Mouse (Mus musculus): ENCODE data around the gene Rfx8. TPM values are rescaled to one million over a fixed set of nuclear protein-coding genes. Genes with fewer than 3 reads are reported as not detected.

Rfx8 gene
- total RNA-seq (2021), result under 1 TPM; 0.25 to 0.45 TPM
- long read RNA-seq, experiment 1, partial matches to known transcripts, result 0 of 1 reads
- long read RNA-seq, experiment 1, other reads (novel, unspliced or antisense), result 1 of 1 reads
- long read RNA-seq, experiment 2, result 0 reads

DNA sequence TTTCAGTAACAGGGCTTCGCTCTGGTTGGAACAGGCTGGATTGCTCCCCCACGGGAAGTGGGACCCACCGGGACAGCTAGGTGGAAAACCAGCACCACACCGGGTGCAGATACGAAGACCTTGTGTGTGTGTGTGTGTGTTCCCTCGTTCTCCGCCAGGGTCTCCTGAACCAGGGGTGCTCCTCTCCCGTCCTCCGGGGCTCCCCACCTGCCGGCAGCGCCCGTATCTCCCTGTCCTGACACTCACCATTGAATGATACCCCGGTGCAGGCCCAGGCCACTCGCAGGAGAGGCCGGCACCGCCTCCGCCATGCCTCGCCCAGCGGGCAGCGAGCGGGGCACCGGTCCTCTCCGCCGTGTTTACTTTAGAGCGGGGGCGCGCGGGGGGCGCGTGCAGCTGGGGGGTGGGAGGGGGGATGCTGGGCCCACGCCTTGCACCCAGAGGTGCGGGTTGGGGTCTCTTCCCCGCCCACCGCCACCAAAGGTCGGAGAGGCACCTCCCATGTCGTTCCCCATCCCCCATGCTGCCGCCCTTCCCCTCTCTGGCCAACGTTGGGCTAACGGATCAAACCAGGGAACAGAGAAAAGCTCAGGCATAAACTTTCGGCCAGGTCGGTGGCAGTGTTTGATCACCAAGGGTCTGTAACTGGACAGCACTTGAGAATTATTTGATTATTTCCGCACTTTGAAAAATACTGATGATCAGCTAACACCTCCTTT is at the start of gene Rfx8:
Gene Rfx8, minus strand, starts transcription at position 366 of the 719 bp plus-strand sequence.
- peak; percentile 36 for DNase-seq

DNA sequence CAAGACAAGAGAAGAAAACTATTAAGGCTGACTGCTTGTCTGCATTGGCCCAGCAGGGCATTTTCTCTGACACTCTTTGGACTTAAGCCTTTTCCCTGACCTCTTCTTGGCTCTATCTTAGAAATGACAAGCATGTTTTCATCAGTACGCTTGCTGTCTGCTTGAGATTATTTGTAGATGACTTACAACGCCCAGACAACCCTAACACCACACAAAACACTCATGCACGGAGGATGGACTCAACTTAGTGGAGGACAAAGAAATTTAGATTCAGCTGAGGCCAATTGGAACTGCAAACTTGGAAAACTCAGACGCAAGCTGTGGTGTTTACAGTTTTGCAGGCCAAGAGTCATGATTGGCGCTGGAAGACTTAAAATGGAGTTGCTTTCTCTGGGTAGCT is 49.6 kb upstream of the Rfx8 start:
- DNase-seq, result no peak

DNA sequence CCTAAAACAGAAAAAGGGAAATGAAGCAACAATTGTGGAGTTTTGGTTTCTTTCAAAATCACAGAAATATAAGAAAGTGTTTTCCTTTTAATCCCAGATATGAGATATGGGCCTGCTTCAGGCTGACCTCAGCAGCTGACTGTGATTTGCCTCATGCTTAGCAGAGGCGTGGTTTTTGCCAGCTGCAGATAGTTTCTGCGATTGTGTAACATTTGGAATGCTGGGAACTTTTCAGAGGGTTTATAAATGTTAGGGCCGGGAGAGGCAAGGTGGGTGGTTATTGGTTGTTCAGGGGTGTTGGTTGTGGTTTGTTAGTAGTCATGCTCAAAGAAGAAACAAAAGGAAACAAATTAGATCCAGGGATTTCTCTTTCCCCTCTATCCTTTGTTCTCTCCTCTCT is 47.2 kb upstream of the Rfx8 start:
- no peak for DNase-seq

DNA sequence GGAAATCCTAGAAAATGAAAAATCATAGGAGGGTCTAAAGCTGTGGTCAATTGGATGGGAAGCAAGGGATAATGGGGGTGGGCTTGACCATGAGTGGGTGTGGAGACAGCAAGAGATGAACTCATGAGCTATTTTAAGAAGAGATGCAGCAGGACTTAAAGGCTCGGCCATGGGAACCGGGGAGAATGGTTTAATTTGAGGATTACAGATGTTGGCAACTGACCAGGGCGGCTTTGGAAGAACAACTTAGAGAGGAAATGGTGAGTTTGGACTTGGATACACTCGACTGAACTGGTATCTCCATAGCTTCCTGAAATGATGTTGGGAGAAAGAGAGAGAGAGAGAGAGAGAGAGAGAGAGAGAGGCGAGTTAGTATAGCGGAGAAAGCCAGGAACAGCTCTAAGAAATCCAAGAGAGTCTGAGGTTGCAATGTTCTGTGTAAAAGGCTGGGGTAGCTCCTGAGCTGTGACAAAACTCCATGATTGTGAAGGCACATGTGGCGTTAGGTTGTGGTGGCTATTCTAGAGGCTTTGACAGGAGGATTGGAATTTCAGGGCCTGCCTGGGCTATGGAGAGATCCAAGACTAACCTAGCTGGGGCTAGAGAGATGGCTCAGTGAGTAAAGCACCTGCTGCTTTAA is 45.2 kb upstream of the Rfx8 start:
- DNase-seq, result peak; percentile 51

DNA sequence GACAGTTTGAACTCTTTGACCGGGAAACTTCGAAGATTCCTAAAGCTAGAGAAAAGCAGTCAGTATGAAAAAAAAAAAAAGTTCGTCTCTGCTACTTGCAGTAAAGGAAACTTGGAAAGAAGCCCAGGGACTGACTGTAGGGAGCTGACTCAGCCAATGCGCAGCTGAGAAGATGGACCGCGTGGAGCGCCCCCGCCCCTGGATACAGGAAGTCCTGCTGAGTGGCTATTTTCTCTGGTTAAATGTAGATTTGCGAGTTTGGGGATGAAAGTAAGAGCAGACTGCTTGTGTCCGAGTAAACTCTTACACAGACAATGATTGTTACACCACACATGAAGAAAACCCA is 41.2 kb upstream of the Rfx8 start:
- peak; percentile 68 for DNase-seq

DNA sequence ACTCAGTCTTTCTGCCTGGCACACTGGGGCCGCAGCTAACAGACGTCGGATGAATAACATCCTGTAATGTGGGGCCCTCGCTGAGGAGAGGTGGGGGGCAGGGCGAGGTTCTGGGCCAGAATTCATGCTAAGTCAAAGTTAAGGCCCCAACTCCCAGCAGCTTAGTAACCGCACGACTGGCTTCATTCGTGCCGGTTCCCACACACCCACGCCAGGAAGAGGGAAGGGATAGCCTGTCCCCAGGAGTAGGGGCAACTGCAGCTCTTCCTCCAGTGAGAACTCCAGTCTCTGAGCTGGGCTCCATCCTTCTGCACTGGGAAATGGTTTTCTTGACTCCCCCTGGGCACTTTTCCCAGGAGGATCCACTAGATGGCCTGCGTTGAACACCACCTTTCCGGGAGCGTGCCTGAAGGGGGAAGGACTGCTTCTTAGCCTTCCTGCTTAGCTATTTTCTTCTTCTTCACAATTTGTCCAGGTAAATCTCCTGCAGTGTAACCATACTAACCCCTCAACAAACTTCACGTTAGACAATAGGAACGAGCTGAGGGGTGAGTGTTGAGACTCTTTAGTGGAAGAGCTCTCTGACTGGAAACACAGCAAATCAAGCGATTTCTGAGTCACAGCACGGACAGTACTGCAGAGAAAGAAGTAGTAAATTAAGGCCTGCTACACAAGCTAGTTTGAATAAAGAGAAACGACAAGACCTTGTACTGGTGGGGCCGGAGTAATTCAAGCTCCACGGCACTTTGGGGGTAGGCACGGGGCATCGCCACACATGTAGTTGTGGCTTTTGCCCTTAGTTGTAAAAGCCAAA is 40.6 kb upstream of the Rfx8 start:
- peak; percentile 42 for DNase-seq

DNA sequence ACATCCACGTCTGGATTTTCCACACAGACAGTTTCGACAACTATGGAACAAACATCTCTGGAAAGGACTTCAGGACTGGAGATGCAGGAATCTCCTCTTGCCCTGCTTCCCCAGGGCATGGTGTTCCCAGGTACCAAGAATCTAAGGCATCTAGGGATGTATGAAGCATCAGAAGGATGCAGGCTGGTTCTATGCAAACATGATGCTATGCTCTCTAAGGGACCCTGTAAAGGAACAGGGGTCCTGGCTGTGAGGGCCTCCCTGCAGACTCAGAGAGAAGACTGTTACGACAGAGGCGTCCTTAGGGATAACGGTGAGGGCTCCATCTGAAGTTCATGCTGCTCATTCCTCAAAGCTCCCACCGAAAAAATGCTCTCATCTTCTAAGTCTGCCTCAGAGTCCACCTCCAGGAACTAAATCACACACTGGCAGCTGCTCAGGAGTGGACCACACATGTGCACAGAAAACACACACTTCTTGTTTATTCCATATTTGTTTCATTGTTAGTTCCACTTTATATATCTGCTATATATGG is 39.5 kb upstream of the Rfx8 start:
- no peak for DNase-seq

DNA sequence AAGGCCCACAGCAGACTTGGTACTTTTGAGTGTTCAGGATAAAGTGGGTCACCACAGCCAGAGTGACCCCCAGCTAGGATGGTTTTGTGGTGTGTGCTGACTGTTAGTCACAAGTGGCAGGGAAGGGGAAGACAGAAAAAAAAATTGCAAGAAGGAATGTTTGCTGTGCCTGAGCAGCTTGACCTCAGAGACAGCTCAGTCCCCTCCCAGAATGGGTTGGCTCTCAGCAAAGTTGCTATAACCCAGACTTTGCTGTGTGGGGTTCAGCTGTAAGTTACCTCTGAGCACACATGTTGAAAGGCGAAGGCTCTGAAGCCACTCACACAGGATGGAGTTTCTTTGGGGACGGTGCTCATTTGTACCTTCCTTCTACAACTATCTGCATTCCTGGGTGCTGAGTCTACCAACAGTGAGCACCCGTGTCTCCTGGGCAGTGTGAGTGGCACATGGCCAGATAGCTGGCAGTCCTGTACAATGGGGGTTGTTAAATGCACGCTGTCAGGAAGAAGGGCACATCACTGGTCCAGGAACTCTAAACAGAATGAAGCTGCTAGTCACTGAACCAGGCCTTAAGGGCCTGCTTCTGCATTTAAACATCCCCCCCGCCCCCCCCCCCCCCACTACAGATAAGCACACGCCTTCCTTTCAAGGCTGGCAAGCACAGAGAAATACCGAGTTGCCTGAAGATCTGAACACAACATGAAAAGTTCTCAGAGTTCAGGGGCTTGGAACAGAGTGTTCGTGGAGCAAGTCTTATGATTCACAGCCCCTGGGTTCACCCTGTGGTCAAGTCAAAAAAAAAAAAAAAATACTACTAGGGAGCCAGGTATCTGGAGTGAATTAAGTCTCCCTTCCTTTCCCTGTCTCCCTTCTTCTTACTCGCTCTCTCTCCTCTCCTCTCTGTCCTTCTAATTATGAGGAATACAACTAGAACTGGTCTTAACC is 38.7 kb upstream of the Rfx8 start:
- no peak for DNase-seq

DNA sequence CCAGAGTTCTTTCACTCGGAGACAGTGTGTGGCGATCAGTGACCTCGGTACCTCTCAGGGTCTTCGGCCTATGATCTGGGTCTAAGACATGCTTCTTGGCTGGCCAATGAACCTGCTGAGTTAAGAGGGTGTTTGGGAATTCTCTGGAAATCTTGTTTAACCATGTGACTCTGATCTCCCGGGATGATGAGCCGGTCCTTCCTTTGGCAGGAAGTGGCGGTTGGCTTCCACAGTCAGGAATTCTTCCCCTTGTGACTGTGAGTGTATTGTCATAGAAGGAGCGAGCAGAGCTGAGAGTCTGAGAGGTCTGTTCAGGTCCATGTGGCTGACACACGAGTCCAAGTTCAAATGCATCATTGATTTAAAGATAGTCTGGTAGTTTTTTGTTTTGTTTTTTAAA is 37.4 kb upstream of the Rfx8 start:
- DNase-seq, result peak; percentile 42

DNA sequence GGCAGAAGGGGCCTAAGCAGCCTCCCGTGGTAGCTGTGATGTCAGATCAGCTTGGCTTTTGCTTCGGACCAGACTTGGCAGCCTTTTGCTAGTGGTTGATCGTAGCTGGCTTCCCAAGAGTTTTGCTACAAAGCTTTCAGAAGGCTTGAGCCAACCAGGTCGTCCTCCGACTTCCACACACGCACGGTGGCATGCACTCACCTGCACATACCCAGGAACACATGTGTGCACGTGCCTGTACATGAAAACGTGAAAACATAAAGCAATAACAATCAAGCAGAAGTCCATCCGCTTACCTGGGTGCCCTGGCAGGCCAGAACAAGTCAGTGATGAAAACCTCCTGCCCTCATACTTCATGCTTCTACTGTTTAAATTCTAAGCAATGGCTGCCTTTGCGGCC is 36.2 kb upstream of the Rfx8 start:
- no peak for DNase-seq

DNA sequence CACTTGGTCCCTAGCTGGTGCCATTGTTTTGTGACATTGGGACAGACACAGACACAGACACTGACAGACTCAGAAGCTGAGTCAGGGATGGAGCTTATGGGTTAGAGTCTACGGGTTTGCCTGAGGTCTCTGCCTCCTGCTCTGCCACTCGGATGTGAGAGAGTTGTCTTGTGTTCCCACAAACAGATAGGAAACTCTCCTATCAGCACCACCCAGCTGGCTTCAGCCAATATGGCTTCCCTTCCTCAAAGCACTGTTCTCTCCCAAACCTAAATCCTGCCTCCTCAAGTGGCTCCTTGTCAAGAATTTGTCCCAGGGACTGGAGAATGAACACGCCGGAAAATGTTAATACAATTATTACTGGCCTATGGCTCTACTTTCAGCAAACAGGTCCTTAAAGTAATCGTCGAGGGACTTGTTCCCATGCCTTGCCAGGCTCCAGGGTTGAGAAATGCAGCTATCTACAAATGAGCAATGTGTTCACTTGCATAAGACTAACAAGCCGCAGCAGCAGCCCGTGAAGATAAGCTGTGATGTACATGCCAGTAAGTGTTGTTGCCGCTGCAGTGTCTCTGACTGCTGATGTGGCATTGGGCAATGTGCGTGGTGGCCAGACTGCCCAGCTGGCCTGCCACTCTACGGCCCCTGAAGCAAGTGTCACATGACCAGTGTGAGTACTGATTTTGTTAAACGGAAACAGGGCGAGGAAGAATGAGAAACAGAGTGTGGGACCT is 33.6 kb upstream of the Rfx8 start:
- DNase-seq, result no peak

DNA sequence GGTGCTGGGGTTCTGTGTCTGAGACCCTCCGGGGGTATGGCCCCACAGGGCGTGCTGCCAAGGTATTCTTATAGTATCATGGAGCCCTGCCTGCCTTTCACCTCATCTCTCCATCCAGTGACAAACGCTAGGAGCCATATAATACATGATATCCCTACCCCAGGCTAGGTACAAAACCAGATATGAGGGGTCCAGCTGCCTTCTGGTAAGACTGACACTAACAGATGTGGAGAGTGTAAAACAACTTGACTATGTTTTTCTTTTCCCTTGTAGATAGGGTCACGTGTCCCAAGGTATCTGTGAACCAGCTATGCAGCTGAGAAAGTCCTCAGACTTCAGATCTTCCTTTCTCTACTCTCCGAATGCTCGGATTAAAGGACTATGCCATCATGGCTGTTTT is 30.7 kb upstream of the Rfx8 start:
- DNase-seq, result no peak

DNA sequence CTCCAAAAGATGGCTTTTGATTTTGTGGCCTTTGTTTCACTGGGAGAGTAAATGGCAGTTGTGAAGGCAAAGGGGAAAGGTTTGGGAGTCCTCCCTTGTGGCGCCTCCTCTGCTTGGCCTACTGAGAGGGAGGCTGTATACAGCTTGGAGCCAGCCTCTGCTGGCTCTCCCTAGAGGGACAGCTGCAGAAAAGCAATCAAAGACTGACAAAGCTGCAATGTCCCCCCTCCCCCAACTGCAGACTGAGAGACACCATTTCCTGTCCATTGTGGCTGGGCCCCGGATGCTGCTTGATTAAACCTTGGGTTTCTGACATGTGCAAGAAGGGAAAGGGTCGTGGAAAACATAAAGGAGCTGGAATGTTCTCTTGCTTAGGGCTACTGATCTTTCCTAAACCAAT is 28.9 kb upstream of the Rfx8 start:
- no peak for DNase-seq

DNA sequence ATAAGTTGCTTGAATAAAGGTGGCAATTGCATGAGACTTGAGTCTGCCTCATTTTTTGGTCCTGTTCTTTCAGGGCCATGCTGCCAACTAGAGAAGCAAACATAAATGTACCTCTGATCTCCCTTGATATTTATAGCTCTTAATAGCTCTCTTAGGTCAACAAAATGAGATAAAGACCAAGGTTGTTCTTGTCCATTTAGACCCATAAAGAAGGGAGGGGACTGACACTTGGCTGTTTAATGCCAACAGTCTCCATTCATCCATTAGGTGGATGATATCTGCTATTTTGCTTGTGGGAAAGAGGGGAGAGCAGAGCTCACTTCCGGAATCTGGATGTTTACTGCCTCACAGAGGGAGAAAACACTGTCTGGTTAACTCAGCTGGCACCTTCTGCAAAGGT is 28.4 kb upstream of the Rfx8 start:
- no peak for DNase-seq

DNA sequence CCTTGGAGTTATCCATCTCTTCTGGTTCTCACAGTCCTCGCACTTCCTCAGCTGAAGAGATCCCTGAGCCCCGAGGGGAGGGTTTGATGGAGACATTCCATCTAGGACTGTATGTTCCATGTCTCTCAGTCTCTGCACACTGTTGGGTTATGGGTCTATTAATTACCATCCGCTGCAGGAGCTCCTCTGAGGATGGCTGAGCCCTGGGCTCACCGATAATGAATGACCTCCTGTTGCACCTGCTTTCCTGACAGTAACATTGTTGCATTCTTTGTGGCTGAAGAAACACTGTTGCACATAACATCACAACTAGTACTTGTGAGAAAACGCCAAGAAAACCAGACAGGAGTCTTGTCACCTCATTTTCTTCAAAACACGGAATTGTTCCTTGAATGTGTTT is 27.9 kb upstream of the Rfx8 start:
- no peak for DNase-seq

DNA sequence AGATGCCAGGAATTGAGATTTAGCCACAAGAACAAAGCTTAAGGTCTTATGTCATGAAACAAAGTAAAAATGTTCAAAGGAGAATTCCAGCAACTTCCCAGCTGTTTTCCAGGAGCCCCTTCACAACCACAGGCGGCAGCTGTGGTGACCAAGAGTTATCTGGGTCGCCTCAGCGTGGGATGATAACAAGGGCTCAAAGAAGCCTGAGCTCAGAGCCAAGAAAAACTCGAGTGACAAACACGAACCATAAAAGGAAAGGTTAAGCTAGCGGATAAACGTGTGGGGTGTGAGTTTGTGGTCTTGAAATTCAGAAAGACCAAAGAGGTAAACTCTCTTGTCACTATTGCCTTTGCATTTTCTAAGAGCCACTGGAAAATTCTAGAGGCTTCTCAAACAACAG is 25.7 kb upstream of the Rfx8 start:
- no peak for DNase-seq

DNA sequence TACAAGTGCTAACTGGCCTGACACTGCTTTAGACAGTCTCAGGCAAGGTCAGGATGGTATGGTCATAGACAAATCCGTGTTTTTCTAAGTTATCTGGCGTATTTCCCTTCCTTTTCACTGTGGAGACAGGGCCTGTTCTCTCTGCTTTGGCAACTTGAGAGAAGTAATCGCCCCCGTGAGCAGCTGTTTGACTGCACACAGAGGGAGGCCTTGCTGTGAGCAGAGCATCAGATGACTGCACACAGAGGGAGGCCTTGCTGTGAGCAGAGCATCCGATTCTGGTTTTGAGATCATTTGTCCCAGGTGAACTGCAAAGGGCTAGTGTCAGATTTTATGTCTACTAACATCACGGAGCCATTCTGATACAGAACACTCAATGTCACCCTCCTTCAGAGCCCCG is 20.2 kb upstream of the Rfx8 start:
- no peak for DNase-seq

DNA sequence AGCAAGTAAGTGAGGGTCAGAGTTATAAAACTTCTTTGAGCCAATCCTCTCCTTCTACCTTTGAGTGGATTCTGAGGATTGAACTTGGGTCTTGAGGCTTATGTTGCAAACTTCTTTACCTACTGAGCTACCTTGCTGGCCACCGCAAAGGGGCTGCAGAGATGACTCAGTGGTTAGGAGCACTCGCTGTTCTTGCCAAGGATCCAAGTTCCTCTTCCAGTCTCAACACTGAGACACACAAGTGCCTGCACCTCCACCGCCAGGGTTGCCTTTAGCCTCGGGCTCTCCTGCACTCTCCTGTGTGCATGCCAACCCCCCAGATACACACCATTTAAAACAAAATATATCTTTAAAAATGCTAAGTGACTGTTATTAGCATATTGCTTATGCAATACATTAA is 19.2 kb upstream of the Rfx8 start:
- no peak for DNase-seq

DNA sequence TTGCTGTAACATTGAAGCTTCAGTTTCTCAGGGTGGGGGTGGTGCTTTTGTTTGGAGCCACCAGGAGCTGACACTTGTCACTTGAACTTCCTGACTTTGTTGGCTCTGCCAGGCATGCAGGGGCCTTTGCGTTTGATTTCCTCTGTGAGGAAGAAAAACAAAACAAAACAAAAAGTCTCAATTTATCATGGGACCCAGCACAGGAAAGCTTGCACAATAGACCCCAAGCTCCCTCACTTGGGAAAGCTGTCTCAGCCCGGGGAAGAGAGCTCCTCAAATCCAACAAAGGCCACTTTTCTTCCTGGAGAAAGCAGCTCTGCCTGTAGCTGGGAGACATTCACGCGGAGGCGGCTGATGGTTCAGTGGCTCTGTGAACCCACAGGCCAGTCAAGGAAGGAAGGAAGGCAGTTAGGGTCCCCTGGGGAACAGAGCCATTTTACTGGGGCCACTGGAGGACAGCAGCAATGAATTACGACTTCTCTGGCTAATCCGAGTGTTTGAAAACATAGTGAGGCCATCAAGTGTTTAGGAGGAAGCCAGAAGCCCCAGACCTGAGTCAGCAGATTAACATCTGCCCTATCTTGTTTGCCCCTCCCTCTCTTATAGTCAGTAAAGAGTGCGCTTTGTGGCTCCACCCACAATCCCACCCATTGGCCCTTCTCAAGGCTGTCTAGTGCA is 15.3 kb upstream of the Rfx8 start:
- DNase-seq, result no peak

DNA sequence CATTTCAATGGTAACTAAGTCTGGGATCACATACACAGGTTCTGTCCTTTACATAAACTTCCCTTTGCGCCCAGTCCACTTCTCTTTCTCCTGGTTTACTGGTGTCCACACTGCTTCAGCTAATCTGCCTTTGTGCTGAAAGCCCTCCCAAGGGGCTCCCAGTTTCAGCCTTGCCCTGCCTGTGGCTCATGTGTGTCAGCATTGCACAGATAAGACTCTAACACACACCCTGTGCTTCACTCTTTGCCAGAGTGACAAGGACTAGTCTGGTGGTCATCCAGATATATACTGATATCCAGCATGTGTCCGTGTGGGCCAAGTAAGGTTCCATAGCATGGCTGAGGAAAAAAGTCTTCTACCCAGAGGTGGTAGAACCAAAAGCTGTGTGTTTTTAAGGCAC is 14.7 kb upstream of the Rfx8 start:
- DNase-seq, result no peak

DNA sequence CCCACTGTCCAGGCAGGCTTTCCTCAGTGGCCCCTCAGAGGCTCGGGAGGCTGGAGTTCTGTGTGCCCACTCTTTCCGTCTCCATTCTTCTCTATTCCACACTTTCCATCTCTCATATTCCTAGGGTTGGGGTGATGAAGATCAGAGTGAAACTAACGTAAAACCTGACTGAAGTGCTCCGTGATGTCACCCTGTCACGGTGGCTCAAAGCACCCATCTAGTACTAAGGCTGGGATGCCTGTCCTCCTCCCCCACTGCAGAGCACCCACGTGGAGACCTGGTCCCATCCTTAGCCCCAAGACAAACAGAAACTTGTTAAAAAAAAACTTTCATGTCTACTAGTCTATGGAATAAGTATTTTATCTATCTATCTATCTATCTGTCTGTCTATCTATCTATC is 14.1 kb upstream of the Rfx8 start:
- no peak for DNase-seq
